Mouse (Mus musculus): ENCODE measurements around the gene Hint1. TPM values are rescaled to one million over a fixed set of nuclear protein-coding genes. Genes with fewer than 3 reads are reported as not detected.
"Not testable (repeated sequence)": the region's sequence is repeated elsewhere in the genome, so short reads cannot be mapped to it uniquely, and the experiment has no call there.

Gene Hint1
- polyA plus RNA-seq, 1 experiment from 2014 or later = 815 TPM

- ChIA-PET CTCF (no interaction called here), POLR2A (no interaction called here)
- DNase-seq (ENCODE audit: low read depth, low spot score) (no peak), ATAC-seq (no peak)
- no peaks in the 10 kb centered on the region for H3K27me3 ChIP-seq
- in situ Hi-C loops (cut with MboI; ENCODE audit: low pct_unique_long_range_greater_than_20kb) = no loop called here
- TF ChIP-seq CTCF (IDR thresholded peaks at IDR 0.05) = no peak
These were observed 21.8 kb upstream of the Hint1 start for GRCm38 (mm10) chr11:54844424-54844823.

- ATAC-seq (no peak), DNase-seq (ENCODE audit: low read depth, low spot score) (no peak)
- no peak for TF ChIP-seq CTCF (IDR thresholded peaks at IDR 0.05)
- POLR2A ChIA-PET = no interaction called here
- CTCF ChIA-PET = no interaction called here
- no peaks in the 10 kb centered on the region for H3K27me3 ChIP-seq
- in situ Hi-C loops (cut with MboI; ENCODE audit: low pct_unique_long_range_greater_than_20kb) = no loop called here
These were observed 21.2 kb upstream of the Hint1 start for GRCm38 (mm10) chr11:54844959-54845358.

DNA sequence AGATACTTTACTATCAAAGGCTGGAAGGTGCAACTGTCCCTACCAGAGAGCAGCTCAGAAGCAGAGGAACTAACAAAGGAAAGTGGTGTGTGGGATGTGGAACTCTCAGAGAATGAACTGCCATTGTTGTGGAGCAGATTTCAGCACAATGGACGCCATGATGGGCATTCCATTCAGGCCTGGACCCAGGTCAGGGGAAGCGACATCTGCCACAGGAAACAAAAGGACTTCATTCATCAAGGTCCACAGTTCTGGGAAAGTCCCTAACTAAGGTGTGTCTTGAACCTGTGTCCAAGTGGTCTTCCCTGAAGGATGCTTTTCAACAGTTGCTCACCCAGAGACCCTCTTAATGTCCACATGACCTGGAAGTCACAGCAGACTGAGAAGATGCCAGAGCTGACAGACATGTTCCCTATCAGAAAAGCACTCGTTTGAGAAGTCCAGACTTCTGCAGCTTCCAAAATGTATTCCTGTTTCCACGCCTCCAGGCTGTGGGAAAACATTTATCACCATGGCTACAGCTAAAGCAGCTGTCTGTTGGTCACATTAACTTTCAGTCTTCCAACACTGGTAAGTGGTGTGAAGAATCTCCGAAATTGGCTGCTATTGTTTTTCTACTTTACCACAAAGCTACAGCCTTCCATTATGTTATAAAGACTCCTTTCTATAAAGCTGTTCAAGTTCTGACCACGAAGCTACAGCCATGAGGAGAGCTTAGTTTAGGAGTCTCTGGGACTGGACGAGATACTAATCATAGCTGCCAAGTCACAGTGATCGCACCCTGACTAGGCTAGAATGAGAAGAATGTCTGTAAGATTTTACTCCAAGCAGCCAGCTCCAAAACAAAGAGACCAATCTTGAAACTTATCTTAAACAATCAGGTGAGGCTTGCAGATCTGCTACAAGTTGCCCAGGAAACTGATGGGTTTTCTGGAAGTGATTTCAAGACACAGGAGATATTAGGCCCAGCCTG, 20.4 kb upstream of the Hint1 start:
- H3K27me3 ChIP-seq = no peaks in the 10 kb centered on the region
- DNase-seq (ENCODE audit: low read depth, low spot score) (no peak), ATAC-seq (no peak)
- no peak for TF ChIP-seq CTCF (IDR thresholded peaks at IDR 0.05)
- POLR2A ChIA-PET = no interaction called here
- CTCF ChIA-PET = interaction anchor here (0.8 to 1.4 kb wide), 4 partner anchors 10 to 141 kb away, joined by 3 to 4 read pairs (median 3); no protein-coding TSS in a partner anchor
- in situ Hi-C loops (cut with MboI; ENCODE audit: low pct_unique_long_range_greater_than_20kb) = no loop called here

DNA sequence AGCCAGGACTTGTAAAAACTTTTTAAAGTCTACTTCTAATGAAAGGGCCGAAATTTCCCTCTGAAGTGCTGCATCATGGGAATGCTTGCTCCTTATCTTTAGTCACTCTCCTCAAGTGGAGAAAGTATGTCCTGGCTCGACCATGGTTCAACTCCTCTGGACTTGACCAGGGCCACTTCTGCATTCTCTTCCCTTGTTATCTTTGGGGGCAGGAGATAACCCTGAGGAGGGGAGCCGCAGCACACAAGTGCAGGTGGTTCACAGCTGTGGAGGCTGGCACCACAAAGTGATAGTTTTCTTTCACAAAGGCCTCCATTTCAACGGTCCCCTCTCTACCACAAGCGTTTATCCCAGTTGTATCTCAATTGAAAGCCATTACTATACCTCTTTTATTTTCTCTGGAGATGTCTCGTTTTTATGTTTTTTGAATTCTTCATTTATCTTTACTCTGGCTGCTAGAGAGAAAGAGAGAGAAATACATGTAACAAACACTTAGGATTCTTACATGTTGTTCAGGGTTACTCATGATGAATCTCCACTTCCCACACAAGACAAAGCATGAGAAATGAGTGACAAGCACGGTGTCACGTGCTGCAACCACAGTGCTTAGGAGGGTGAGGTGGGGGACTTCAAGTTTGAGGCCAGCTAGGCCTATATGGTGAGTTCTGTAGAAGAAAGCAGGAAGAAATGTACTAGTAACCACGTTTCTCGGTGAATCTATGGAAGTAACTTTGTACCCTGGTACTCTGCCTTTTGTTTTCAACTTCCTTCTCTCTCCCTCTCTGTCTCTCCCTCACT, 16.0 kb upstream of the Hint1 start:
- no peaks in the 10 kb centered on the region for H3K27me3 ChIP-seq
- DNase-seq (ENCODE audit: low read depth, low spot score) (no peak), ATAC-seq (no peak)
- no peak for TF ChIP-seq CTCF (IDR thresholded peaks at IDR 0.05)
- in situ Hi-C loops (cut with MboI; ENCODE audit: low pct_unique_long_range_greater_than_20kb) = no loop called here
- POLR2A ChIA-PET = no interaction called here
- CTCF ChIA-PET = no interaction called here

DNA sequence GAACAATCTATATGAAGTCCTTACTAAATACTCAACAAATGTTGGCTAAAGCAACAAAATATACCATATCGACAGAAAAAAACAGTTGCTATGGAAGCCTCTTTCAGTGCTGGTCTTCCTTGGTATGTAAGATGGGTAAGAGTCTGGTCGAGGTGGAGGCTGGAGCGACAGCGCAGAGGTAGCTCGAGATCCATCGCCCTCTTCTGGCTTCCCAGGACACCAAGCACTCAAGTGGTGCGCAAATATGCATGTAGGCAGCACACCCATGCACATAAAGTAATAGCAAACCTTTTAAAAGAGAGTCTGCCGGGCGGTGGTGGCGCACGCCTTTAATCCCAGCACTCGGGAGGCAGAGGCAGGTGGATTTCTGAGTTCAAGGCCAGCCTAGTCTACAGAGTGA, 14.5 kb upstream of the Hint1 start:
- ChIA-PET CTCF (no interaction called here), POLR2A (no interaction called here)
- no peaks in the 10 kb centered on the region for H3K27me3 ChIP-seq
- no peak for TF ChIP-seq CTCF (IDR thresholded peaks at IDR 0.05)
- no peak for ATAC-seq
- in situ Hi-C loops (cut with MboI; ENCODE audit: low pct_unique_long_range_greater_than_20kb) = no loop called here
- no peak for DNase-seq (ENCODE audit: low read depth, low spot score)

- CTCF ChIA-PET = interaction anchor here (0.7 to 2.4 kb wide), 4 partner anchors 10 to 154 kb away, joined by 3 to 21 read pairs (median 5); no protein-coding TSS in a partner anchor
- DNase-seq (ENCODE audit: low read depth, low spot score); in situ Hi-C loops (cut with MboI; ENCODE audit: low pct_unique_long_range_greater_than_20kb); ATAC-seq; H3K27me3 ChIP-seq: not testable (repeated sequence)
- POLR2A ChIA-PET = interaction anchor here (0.9 to 1.0 kb wide), 2 partner anchors 151 to 158 kb away, joined by 3 read pairs; no protein-coding TSS in a partner anchor
These were observed 7.3 kb upstream of the Hint1 start for GRCm38 (mm10) chr11:54858880-54859279.

GRCm38 (mm10) chr11:54859322-54860165, 6.6 kb upstream of the Hint1 start:
- ChIA-PET POLR2A (interaction anchor here (0.7 to 1.0 kb wide), 3 partner anchors 151 to 159 kb away, joined by 3 read pairs; no protein-coding TSS in a partner anchor), CTCF (interaction anchor here (0.7 to 2.4 kb wide), 6 partner anchors 11 to 158 kb away, joined by 3 to 21 read pairs (median 5); no protein-coding TSS in a partner anchor)
- no peaks in the 10 kb centered on the region for H3K27me3 ChIP-seq
- DNase-seq (ENCODE audit: low read depth, low spot score) (no peak), ATAC-seq (no peak)
- peak; percentile 85 for TF ChIP-seq CTCF (IDR thresholded peaks at IDR 0.05)
- in situ Hi-C loops (cut with MboI; ENCODE audit: low pct_unique_long_range_greater_than_20kb) = loop anchor here (5.0 to 10.0 kb wide), 3 partner anchors 72 to 305 kb away; partner anchors contain the start of gene Cdc42se2

DNA sequence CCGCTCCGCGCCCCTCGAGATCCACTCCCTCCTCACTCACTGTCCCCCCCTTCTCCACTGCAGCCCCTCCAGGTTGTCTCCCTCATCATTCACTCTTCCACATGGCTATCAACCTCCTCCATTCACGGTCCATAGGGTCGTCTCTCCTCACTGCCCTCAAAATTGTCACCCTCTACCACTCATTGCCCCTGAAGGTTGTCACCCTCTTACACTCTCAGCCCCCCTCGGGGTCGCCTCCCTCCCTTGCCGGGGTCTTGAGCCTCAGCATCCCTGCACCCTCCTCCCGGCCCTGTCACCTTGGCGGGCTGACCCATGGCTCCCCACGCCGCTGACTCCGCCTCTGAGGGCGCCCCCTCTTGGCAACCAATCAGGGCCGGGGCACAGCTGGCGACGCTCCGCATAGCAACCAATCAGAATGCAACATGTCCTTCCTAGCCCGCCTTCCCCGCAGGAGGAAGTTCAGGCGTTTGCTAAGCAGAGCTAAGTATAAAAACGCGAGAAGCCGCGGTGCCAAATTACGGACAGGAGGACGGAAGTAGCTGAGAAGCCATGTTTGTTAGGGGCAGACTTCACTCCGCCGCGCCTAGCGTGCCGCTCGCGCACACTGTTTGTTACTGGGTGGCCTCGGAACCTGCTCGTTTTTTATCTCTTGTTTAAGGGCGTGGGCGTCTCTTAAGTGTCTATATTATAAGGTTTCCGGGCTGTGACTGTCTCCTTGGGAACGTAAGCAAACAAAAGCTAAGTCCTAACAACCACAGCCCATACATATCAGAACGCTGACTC, 5.7 kb upstream of the Hint1 start, which contains the start of gene Lyrm7:
Gene Lyrm7, minus strand, starts transcription at position 661 of the 783 bp plus-strand sequence.
- ATAC-seq = peak; percentile 98
- in situ Hi-C loops (cut with MboI; ENCODE audit: low pct_unique_long_range_greater_than_20kb) = loop anchor here (5.0 to 10.0 kb wide), 3 partner anchors 73 to 306 kb away; partner anchors contain the start of gene Cdc42se2
- ChIA-PET CTCF (interaction anchor here (1.0 to 2.4 kb wide), 4 partner anchors 151 to 159 kb away, joined by 4 to 21 read pairs (median 7); no protein-coding TSS in a partner anchor), POLR2A (interaction anchor here (0.7 to 1.0 kb wide), 2 partner anchors 156 to 159 kb away, joined by 3 read pairs; no protein-coding TSS in a partner anchor)
- TF ChIP-seq CTCF (IDR thresholded peaks at IDR 0.05) = no peak
- peak; percentile 86 for DNase-seq (ENCODE audit: low read depth, low spot score)
- no peaks in the 10 kb centered on the region for H3K27me3 ChIP-seq

Data from Patski (cell line).